Comparison of ENCODE assay signal across 19 mouse cellular contexts in the genomic region with DNA sequence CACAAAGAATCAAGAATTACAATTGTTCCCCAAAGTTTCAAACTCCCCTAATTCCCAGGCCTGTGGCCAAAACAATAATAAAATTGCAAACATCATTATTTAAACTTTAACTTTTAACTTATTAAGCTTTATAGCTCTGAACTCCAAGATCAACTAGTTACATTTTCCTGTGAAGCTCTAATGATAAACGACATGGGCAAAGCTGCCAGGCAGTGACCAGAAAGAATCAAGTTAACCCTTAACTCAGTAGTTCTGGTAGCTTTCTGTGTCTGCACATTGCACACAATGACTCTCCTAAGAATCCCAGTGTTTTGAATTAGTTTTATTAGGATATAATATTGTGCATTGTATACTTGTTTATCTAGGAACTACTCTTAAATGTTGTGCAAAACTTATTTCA. TPM values are rescaled to one million over a fixed set of nuclear protein-coding genes. Genes with fewer than 3 reads are reported as not detected.
A peak's percentile ranks its signal among the peaks of the same experiment; 100 is the strongest.
DNase-seq lines count a peak whose midpoint lies in the region; TF ChIP-seq lines count a peak whose summit lies in the region.
"Had no signal": no experiment of that assay in that cellular context is flagged by ENCODE, and none has a peak within 500 bp of the region (broad histone marks: within the 10 kb centered on the region; RNA-seq: fewer than 3 reads in every experiment).

No protein-coding gene starts in this region.

- TF ChIP-seq CTCF in kidney, adult 2 months (conservative IDR thresholded peaks at IDR 0.05; ENCODE audit: insufficient read depth, insufficient read length, low read depth, low read length), result no peak

- H3K36me3 ChIP-seq in kidney, adult 2 months (ENCODE audit: control insufficient read depth, insufficient read depth, low read length), result no peaks in the 10 kb centered on the region
- H3K36me3 ChIP-seq: embryonic facial prominence, embryonic 13.5 days; embryonic facial prominence, embryonic 15.5 days; forebrain, embryonic 10.5 days; forebrain, embryonic 12.5 days had no signal

- no peak overlapping the region for H3K4me3 ChIP-seq in kidney, adult 2 months (ENCODE audit: insufficient read depth, low read depth, low read length)
- H3K4me3 ChIP-seq: embryonic facial prominence, embryonic 13.5 days; embryonic facial prominence, embryonic 15.5 days; erythroblast, embryonic 14.5 days; forebrain, embryonic 10.5 days; forebrain, embryonic 12.5 days had no signal

- no peaks in the 10 kb centered on the region for H3K27me3 ChIP-seq in kidney, adult 2 months (replicated peaks; ENCODE audit: control insufficient read depth, insufficient read depth, low read length)
- H3K27me3 ChIP-seq: embryonic facial prominence, embryonic 13.5 days; embryonic facial prominence, embryonic 15.5 days; forebrain, embryonic 12.5 days had no signal

- DNase-seq in kidney, adult 2 months, result peak; percentile 77
- no peak for DNase-seq in kidney, postnatal 14 days
- peak; percentile 74 for DNase-seq in kidney, adult 9 months
- no peak for DNase-seq in kidney, postnatal 10 days
- DNase-seq: adrenal gland, adult 2 months; adrenal gland, postnatal 10 days; adrenal gland, postnatal 25 days; cerebellum, adult 11 months; cerebellum, adult 18-20 months; cerebellum, adult 8-10 months; cerebellum, adult 9-11 months; cerebellum, postnatal 14 days; cerebellum, postnatal 36 days; embryo, embryonic 11 days had no signal

- WGBS in kidney, adult 2 months, result 6% methylated on average over 1 of the region's 1 CpGs

- TF ChIP-seq POLR2A in kidney, adult 2 months (IDR thresholded peaks at IDR 0.05; ENCODE audit: low read depth, low read length), result no peak

- H3K27ac ChIP-seq in kidney, adult 2 months (ENCODE audit: insufficient read depth, low read depth, low read length), result no peak overlapping the region
- H3K27ac ChIP-seq: embryonic facial prominence, embryonic 13.5 days; embryonic facial prominence, embryonic 15.5 days; forebrain, embryonic 10.5 days; forebrain, embryonic 12.5 days had no signal

- peaks cover 15% of the 10 kb centered on the region; the same call in 1 of the 2 replicates for H3K4me1 ChIP-seq in kidney, adult 2 months (ENCODE audit: control insufficient read depth, insufficient read depth, low read length)
- H3K4me1 ChIP-seq: embryonic facial prominence, embryonic 13.5 days; embryonic facial prominence, embryonic 15.5 days; forebrain, embryonic 10.5 days; forebrain, embryonic 12.5 days had no signal

RNA-seq across cellular contexts. Expression of a gene that starts 16.5 kb away (rescaled TPM):
- polyA plus RNA-seq in kidney, adult 2 months (2012; rRNA removed), result 8.9 and 9.9 TPM in 2 replicates

Comparison
In these comparisons a context has a peak if more than half of its experiments do, and no peak if none do; other contexts are left out.
1. DNase-seq: peak in kidney, adult 2 months (single experiment) and kidney, adult 9 months (single experiment); none in kidney, postnatal 14 days (single experiment) and kidney, postnatal 10 days (single experiment).